Mouse (Mus musculus): ENCODE results near the gene 1600002K03Rik.
A peak's percentile ranks its signal among the peaks of the same experiment; 100 is the strongest.

The 1600002K03Rik gene

DNA sequence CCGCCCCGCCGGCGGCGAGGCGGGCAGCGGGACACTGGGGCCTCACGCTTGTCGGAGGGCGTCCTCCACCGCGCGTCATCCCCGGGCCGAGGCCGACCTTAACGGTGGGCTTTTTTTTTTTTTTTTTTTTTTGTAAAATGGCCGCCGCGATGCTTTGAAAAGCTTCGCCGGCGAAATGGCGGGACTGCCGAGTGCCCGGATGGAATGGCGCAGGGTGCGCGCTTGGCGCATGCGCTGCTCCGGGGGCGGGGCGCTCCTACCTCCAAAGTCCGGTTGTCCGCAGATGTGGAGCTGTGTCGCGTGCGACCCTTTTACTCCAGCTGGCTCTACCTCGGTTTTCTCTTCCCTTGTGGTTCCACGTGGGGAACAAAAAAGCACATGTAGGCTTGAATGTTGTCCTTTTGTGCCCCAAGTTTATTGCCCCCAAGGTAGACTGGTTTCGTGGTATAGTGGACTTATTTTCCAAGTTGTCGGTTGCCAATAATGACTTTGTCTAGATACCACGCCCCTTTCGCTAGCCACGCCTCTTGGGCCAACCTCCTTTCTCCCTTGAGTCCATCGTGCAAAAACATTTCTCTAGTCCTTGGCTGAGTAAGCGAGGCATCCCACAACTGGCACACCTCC is 4.6 kb upstream of the 1600002K03Rik start:
- DNase-seq (ENCODE audit: low spot score), result peak; percentile 94

DNA sequence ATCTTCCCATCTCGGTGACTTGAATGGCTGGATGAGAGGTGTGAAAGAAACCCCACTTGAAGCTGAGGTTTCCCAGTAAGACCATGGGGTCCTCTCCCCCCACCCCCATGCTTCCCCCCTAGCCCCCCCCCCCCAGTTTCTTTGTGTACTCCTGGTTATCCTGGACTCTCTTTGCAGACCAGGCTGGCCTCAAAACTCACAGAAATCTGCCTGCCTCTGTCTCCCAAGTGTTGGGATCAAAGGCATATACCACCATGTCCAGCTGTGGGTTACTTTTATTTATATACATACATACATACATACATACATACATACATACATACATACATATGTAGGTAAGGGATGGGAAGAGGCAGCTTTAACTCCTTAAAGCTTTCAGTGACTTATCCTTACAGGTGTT is 3.7 kb upstream of the 1600002K03Rik start:
- no peak for DNase-seq (ENCODE audit: low spot score)

DNA sequence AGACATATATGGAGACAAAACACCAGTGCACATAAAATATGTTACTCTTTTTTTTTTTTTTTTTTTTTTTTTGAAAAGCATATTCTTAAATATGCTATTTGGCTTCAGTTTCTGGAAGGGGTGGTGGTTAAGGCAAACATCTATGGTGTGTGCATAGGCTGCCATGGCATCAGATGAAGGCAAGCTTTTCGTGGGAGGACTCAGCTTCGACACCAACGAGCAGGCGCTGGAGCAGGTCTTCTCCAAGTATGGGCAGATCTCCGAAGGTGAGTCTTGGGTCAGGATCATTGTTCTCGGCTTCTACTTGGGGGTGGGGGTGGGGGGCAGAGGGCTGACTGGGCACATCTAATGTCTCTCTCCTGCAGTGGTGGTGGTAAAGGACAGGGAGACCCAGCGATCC is 3.1 kb upstream of the 1600002K03Rik start:
- DNase-seq (ENCODE audit: low spot score), result no peak

DNA sequence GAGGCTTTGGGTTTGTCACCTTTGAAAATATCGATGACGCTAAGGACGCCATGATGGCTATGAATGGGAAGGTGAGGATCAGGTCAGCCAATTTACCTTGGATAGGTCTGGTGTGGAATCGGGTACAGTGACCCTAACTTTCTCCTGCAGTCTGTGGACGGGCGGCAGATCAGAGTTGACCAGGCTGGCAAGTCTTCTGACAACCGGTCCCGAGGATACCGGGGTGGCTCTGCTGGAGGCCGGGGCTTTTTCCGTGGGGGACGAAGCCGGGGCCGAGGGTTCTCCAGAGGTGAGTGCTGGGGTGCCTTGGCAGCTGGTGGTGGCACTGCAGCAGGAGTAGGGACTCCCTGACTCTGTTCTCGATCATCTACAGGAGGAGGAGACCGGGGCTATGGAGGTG is 2.7 kb upstream of the 1600002K03Rik start:
- no peak for DNase-seq (ENCODE audit: low spot score)

DNA sequence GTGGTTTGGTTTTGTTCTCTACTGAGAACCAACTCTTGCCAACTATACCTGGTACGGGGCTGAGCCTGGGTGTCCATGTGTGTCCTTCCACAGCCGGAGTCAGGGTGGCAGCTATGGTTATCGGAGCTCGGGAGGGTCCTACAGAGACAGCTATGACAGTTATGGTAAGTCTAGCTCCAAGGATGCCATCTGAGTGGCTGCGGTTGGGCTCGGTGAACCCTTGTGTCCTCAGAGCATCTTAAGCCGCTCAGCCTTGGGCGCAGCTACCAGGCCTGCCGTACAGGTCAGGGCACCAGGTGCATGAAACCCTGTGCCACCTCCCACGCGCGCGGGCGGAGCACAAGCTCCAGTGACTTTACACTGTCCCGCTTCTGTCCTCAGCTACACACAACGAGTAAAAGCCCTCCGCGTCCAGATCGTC is 2.1 kb upstream of the 1600002K03Rik start:
- DNase-seq (ENCODE audit: low spot score), result no peak

DNA sequence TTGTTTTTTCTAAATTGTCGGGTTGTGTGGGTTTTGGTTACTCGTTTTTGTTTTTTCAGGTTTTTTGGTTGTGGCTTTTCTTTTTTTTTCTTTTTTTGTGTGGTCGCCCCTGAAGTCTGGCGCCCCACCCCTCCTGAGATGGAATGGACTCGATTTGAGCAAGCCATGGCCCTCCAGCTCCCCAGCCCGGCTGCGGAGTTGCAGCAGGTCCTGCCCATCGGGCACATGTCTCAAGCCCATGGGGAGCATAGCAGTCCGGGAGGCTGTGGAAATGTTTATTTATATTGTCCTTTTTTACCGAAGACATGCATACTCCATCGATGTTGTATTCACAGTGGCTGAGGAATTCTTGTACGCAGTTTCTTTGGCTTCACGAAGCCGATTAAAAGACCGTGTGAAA is 1.5 kb upstream of the 1600002K03Rik start:
- DNase-seq (ENCODE audit: low spot score), result no peak

DNA sequence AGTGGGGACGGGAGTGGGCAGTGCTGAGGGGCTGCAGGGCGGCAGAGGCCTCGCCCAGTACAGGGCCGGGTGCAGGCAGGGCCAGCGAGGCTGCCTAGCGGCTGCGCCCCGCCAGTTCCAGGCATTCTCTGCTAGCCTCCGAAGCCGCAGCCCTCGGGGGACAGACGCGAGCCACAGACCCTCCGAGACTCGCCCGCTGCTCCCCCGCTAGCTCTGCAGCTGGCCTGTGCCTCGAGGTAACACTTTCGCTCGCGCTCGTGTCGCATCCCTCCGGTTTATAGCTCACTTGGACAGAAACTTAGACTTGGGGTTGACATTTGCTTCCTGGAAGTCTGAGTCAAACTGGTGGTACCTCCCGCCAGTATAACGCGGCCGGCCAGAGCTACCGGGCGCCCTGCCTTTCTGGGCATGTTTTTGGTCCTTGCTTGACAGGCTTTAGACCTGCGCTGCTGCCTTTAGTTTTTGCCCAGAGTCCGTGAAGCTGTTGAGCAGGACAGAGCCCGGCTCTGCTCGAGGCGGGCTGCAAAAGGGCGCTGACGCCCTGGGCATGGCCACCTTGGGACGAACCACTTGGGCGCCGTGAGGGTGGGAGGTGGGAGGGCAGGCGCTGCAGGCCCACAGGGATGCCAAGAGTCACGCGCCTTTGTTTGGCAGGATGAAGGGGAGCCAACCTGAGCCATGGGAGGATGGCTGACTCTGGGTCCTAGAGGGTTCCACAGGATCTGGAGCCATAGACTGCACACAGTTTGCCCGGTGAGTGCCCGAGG is 801 bp upstream of the 1600002K03Rik start:
- no peak for DNase-seq (ENCODE audit: low spot score)

DNA sequence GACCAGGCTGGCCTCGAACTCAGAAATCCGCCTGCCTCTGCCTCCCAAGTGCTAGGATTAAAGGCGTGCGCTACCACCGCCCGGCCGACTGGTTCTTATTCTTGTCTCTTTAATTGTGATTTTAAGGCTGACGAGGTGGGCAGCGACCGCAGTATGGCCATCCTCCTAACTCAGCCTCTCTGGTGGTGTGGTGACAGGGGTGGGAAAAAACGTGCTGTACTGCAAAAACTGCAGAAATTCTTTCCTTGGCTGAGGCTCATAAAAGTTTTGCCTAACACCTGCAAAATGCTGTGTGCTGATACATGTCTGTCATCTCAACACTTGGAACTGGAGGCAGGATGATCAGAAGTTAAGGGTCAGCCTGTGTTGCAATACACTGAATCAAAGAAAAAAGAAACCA is 614 bp downstream of the 1600002K03Rik start:
- DNase-seq (ENCODE audit: low spot score), result no peak

DNA sequence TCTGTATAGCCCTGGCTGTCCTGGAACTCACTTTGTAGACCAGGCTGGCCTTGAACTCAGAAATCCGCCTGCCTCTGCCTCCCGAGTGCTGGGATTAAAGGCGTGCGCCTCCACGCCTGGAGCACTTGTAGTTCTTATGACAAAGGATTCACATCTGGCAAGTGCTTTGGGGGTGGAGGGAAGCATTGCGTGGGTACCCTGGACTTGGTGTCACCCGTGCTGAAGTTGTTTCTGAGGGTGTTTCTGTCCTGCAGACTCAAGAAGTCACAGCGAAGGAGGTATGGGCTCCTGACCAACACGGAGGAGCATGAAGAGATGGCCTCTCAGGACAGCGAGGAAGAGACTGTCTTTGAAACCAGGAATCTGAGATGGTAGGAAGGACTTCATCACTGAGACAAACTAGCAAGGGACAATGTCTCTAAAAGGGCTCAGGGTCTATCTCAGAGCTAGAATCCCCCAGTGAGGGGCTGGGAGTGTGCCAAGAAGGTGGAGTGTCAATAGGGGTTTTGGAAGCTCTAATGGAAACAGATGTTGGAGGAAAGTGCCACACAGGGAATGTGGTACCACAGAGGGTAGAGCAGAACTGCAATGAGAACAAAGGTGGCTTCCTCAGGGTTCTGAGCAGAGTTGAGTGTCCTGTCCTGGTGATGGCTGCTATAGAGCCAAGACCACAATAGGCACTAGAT is 1.4 kb downstream of the 1600002K03Rik start:
- no peak for DNase-seq (ENCODE audit: low spot score)

DNA sequence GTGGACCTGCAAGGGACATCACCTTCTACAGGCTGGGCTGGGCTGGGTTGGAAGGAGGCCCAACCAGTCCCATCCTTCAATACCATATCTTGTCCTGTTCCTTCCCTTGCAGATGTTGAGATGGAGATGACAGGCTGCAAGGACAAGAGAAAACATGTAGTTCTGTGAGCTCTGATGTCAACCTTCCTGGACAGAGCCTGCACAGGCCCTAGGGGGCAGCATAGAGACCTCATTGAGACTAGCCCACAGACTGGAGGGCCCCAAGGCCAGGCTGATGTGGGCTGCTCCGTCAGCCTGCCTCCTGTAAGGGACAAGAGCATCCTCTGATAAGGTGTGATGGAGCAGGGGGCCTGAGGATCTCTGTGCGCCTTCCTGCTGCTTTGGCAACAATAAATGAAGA is 2.0 kb downstream of the 1600002K03Rik start:
- peak; percentile 57 for DNase-seq (ENCODE audit: low spot score)

DNA sequence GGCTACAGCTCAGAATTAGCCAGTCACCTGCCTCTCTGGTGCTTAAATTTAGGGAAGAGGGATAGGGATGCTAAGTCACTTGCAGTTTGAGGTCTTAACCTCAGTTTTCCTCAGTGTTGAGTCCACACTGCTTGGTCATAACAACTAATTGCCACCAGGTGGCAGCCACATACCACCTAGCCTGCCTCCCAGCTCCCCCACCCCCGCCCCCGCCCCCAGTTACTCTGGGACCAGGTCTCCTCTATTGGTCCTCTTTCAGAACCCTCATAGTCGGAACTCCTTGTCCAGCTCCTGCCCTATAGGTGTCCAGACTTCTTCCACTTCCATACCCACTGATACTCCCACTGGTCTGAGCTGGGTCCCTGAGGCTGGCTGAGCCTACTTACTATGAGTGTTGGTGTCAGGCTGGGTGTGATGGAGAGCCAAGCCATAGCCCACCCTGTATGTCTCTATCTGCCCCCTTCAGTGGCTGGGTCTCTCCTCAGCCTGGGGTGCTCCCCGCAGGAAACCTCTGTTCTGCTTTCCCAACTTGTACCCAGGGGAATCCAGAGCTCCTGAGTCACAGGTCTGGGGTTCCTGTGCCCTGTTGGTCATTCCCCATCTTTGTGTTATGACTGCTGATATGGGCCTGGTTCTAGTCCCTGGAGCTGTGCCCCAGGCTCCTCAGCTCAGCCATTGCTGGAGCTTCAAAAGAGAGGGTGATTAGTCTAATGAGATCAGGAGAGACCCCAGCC is 3.0 kb downstream of the 1600002K03Rik start:
- DNase-seq (ENCODE audit: low spot score), result peak; percentile 62

DNA sequence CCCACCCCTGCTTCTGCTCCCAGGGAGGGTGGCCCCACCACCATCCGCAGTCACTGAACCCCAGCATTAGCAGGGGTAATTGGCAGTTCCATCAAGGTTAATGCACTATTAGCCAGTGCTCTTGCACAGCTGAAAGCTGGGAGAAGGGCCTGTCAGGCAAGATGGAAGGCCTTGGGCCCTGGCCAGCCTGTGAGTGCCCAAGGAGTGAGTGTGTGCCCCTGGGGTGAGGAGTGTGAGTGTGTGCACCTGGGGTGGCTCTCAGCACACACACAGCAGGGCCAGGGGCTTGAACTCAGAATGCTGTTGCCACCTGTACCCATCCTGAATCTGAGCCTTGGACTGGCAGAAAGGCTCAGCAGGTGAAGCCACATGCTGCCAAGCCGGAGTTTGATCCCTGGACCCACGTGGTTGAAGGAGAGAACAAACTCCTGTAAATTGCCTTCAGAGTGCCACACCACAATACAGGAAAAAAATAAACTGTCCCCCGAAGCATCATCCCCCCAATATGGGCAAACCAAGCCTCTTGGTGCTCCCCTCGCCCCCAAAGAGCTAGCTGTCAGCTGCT is 3.6 kb downstream of the 1600002K03Rik start:
- DNase-seq (ENCODE audit: low spot score), result no peak

DNA sequence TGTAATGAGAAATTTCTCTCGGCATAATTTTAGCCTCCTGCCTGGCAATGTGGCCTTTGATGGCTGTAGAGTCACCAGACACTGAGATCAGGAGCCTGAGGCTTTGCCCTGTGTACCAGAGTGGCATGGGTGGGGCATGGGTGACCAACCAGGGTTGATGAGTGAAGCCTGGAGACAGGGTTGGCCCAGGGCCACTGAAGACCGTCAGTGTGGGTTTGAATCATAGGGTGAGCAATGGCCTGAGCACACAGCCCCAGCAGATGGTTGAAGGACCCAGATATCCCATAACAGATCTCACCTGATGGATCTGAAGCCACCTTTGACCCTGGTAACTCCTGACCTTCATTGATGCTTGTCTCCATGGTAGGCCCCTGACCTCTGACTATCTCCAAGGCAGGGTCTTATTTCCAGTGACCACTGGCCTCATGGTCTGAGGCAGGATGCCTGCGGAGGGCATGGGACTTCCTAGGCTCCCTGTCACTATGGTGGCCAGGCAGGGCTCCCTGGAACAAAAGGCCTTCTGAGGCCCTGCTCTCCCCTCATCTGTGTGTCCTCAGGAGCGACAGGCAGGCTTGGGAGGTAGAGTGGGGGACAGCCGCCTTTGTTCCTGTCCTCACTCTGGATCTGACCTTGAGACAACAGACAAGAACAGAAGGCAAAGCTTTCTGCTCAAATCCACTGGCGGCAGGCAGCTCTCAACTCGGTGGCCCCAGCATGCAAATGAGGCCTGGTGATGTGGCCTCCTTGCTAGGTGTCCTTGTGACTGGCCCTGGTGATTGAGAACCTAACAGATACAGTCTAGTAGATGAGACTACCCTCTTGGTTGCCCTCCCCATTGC is 4.9 kb downstream of the 1600002K03Rik start:
- no peak for DNase-seq (ENCODE audit: low spot score)

DNA sequence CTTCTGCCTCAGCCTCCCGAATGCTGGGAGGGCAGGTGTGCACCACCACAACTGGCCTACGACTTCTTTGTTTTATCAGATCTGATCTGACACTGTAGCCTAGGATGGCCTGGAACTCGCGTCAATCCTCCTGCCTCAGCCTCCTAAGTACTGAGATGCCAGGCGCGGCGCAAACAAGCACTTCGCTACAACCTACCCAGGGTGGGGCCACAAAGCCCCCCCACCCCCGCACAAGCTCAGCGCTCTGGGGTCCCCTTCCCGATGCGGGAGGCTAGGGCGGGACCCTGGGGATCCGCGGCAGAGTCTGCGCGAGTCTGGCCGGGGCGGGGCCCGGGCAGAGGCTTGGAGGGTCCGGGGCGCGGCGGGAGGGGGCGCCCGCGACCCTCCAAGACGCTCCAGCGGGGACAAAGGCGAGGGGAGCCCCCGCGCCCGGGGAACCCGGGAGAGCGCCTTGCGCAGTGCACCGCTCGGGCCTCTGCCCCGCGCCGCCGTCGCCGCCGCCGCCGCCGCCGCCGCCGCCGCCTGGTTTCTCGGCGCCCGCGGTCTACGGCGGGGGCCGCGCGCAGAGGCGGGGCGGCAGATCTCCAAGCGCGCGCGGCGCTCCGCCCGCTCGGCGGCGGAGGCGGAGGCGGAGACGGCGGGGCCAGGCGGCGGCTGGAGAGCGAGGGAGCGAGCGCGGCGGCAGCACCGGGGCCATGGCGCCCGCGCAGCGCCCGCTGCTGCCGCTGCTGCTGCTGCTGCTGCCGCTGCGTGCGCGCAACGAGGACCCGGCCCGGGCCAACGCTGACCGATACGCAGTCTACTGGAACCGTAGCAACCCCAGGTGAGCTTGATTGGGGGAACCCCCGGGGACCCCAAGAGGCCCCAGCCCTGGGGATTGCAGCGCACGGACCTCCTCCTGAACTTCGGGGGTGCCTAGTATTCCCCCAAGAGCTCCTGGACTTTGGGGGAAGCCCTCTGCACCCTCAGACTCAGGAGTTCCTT is 6.6 kb downstream of the 1600002K03Rik start, which contains the start of gene Efna2:
Gene Efna2 (plus strand): TSS at position 415 of the 984 bp plus-strand sequence.
- no peak for DNase-seq (ENCODE audit: low spot score)

DNA sequence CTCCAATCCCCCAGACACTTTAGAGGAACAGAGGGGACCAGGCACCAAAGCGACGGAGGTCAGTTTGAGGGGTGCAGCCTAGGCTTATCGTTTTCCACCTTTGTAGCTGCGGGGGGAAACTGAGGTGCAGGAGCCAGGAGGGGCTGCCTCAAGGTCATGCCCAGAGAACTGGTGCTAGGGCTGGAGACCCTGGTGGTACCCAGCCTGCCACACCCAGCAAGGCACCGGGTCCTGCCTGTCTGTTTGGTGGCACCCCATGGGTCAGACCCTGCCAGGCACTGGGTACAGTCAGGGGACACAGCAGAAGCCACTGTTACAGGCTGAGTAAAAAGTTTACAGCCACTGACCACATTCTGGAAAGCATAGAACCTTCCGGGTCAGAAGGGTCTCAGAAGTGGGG is 7.5 kb downstream of the 1600002K03Rik start:
- no peak for DNase-seq (ENCODE audit: low spot score)

DNA sequence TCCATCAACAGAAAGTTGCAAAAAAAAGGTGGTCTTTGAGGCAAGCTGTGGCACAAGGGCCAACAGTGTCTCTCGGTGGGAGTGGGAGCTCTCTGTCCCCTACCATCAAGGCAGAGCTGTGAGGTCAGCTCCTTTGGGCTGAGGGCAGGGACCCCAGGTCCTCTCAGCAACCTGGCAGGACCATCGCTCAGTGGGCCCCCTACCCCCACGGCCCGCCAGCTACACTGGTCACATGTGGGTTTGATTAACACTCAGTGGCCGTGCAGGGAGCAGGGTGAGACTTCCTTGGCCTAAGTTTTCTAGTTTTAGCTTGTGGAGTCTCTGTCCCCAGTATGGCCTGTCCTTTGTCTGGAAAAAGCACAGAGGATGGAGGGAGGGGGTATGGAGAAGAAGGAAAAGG is 8.1 kb downstream of the 1600002K03Rik start:
- DNase-seq (ENCODE audit: low spot score), result no peak

DNA sequence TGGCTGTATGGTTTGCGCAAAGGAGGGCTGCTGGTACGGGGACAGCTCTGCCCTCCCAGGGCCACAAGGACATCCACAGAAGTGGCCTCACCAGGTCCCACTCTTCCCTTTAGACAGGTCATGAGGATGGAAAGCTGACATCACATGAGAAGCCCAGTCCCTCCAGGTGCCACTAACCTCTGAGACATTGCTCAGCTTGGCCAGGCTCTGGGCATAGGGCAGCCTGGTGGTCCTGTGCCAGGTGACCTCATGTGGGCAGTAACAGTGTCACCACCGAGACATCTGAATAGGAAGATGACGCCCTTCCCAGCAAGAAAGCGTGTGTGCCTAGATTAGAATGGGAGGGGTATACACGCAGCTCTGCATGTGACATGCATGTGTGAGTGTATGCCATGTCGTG is 9.8 kb downstream of the 1600002K03Rik start:
- DNase-seq (ENCODE audit: low spot score), result no peak

DNA sequence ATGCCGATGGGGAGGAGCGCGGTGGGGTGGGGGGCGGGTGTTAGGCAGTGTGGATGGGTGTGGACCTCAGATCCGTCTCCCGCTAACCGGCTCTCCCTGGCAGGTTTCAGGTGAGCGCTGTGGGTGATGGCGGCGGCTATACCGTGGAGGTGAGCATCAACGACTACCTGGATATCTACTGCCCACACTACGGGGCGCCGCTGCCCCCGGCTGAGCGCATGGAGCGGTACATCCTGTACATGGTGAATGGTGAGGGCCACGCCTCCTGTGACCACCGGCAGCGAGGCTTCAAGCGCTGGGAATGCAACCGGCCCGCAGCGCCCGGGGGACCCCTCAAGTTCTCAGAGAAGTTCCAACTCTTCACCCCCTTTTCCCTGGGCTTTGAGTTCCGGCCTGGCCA is 13.9 kb downstream of the 1600002K03Rik start:
- DNase-seq (ENCODE audit: low spot score), result no peak

DNA sequence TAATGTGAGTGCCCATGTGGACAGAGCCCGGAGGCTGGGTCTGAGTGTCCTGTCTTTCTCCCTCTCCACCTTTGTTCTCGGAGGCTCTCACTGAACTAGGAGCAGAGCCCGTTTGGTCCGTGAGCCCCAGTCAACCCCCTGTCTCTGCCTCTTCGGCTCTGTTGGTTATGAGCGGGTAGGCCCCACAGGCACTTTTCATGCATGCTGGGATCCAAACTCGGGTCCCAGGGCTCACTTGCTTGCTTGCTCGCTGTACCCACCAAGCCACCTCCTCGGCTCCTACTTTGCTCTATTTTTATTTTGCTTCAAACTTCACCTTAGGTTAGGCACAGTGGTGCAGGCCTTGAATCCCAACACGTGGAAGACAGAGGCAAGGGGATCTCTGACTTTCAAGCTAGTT is 15.0 kb downstream of the 1600002K03Rik start:
- DNase-seq (ENCODE audit: low spot score), result no peak

DNA sequence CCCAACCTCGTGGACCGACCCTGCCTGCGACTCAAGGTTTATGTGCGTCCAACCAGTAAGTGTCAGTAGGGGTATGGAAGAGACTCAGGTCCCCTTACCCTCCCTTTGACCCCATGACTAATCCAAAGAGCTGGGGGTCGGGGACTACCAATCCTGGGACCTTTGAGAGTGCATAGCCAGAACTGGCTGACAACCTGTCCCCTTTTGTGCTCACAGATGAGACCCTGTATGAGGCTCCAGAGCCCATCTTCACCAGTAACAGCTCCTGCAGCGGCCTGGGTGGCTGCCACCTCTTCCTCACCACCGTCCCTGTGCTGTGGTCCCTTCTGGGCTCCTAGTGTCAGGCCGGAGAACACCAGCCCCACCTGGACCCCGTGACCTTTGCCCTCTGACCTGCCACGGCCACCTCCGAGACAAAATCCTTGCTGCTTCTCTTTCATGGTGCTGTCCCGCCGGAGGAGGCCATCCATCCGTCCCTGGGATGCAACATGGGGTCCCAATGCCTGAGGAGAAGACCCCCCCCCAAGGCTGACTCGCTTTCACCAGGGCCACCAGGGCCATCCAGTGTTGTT is 15.8 kb downstream of the 1600002K03Rik start:
- no peak for DNase-seq (ENCODE audit: low spot score)

Data from adipocyte (in vitro differentiated cells).